8 mouse cellular contexts compared by ENCODE assay signal in genomic region chr4:43477857-43478533, GRCm38 (mm10). TPM values are rescaled to one million over a fixed set of nuclear protein-coding genes. Genes with fewer than 3 reads are reported as not detected.
DNase-seq lines count a peak whose midpoint lies in the region; ATAC-seq lines count a peak whose summit lies in the region.

No protein-coding gene starts in this region.

- peak overlapping the region; percentile 63 for H3K4me2 ChIP-seq in hindbrain, embryonic 16.5 days (ENCODE audit: low read length)

- no peaks in the 10 kb centered on the region for H3K36me3 ChIP-seq in hindbrain, embryonic 16.5 days (ENCODE audit: control insufficient read depth, insufficient read depth, low read length)

- peak overlapping the region; percentile 41 for H3K4me3 ChIP-seq in hindbrain, embryonic 16.5 days (ENCODE audit: low read length)

- H3K4me1 ChIP-seq in hindbrain, embryonic 16.5 days (ENCODE audit: control insufficient read depth, insufficient read depth, low read depth, low read length) = peaks cover 3% of the 10 kb centered on the region

- no peaks in the 10 kb centered on the region for H3K27me3 ChIP-seq in hindbrain, embryonic 16.5 days (replicated peaks; ENCODE audit: control insufficient read depth, insufficient read depth, low read length)

- H3K27ac ChIP-seq in hindbrain, embryonic 16.5 days (ENCODE audit: low read depth, low read length) = no peak overlapping the region

- DNase-seq in ZHBTc4 (ENCODE audit: low read depth, low spot score) = peak; percentile 96
- DNase-seq in cerebellum, postnatal 4 days (ENCODE audit: low spot score in 2 of 2) = peak; percentile 59 to 72
- DNase-seq in gastrocnemius, adult 18-20 months (ENCODE audit: low spot score) = peak; percentile 93
- DNase-seq in left cerebral cortex, adult 18-20 months (ENCODE audit: low spot score in 2 of 2) = peak; percentile 85 to 88
- DNase-seq in lung, postnatal 4 days = peak; percentile 91 to 92
- peak; percentile 78 for DNase-seq in retina, postnatal 7 days (ENCODE audit: low read depth, low spot score)
- peak; percentile 60 for DNase-seq in urinary bladder, adult 2 months (ENCODE audit: low spot score)

- peak; percentile 97 for ATAC-seq in hindbrain, embryonic 16.5 days

- H3K9ac ChIP-seq in hindbrain, embryonic 16.5 days (ENCODE audit: low read depth, low read length) = peak overlapping the region; percentile 59

- WGBS in hindbrain, embryonic 16.5 days = 19% methylated on average over 11 of the region's 11 CpGs

- H3K9me3 ChIP-seq in hindbrain, embryonic 16.5 days (ENCODE audit: control insufficient read depth, low read length) = no peaks in the 10 kb centered on the region

RNA-seq across cellular contexts. Expression of gene Sit1, which starts 5.5 kb away (rescaled TPM):
- not detected for total RNA-seq in gastrocnemius, adult 18-20 months (2021)
- polyA plus RNA-seq in hindbrain, embryonic 16.5 days (2015; fragmentation: Nextera tagmentation; extraction: Ambion mirVana) = not detected in 2 replicates
- not detected for total RNA-seq in left cerebral cortex, adult 18-20 months (2021)
- polyA plus RNA-seq in urinary bladder, adult 2 months (2012; rRNA removed) = 0.22 and 0.41 TPM in 2 replicates

RNA-seq across cellular contexts. Expression of gene Ccdc107, which starts 14.7 kb away (rescaled TPM):
- 10 to 100 TPM; 21.9 to 26.8 TPM for total RNA-seq in gastrocnemius, adult 18-20 months (2021)
- 83.6 and 99.8 TPM in 2 replicates for polyA plus RNA-seq in hindbrain, embryonic 16.5 days (2015; fragmentation: Nextera tagmentation; extraction: Ambion mirVana)
- total RNA-seq in left cerebral cortex, adult 18-20 months (2021) = 10 to 100 TPM; 29.9 to 30.0 TPM
- polyA plus RNA-seq in urinary bladder, adult 2 months (2012; rRNA removed) = 272 and 290 TPM in 2 replicates

RNA-seq across cellular contexts. Expression of gene Arhgef39, which starts 21.5 kb away (rescaled TPM):
- not detected for total RNA-seq in gastrocnemius, adult 18-20 months (2021)
- 8.2 and 10.7 TPM in 2 replicates for polyA plus RNA-seq in hindbrain, embryonic 16.5 days (2015; fragmentation: Nextera tagmentation; extraction: Ambion mirVana)
- total RNA-seq in left cerebral cortex, adult 18-20 months (2021) = 1 to 10 TPM in 1 of 2 experiments, under 1 TPM in 1; 0.21 to 1.8 TPM
- 14.7 and 26.0 TPM in 2 replicates for polyA plus RNA-seq in urinary bladder, adult 2 months (2012; rRNA removed)

RNA-seq across cellular contexts. Expression of gene Cd72, which starts 23.6 kb away (rescaled TPM):
- total RNA-seq in gastrocnemius, adult 18-20 months (2021) = under 1 TPM in 1 of 2 experiments, not detected in 1; 0.21 TPM
- 5.1 and 5.3 TPM in 2 replicates for polyA plus RNA-seq in hindbrain, embryonic 16.5 days (2015; fragmentation: Nextera tagmentation; extraction: Ambion mirVana)
- 1 to 10 TPM in 1 of 2 experiments, under 1 TPM in 1; 0.84 to 1.3 TPM for total RNA-seq in left cerebral cortex, adult 18-20 months (2021)
- 2.4 and 4.6 TPM in 2 replicates for polyA plus RNA-seq in urinary bladder, adult 2 months (2012; rRNA removed)

RNA-seq across cellular contexts. Expression of gene Car9, which starts 28.8 kb away (rescaled TPM):
- total RNA-seq in gastrocnemius, adult 18-20 months (2021) = 1 to 10 TPM; 1.4 to 2.6 TPM
- 0.23 and 0.47 TPM in 2 replicates for polyA plus RNA-seq in hindbrain, embryonic 16.5 days (2015; fragmentation: Nextera tagmentation; extraction: Ambion mirVana)
- 1 to 10 TPM in 1 of 2 experiments, under 1 TPM in 1; 0.42 to 1.8 TPM for total RNA-seq in left cerebral cortex, adult 18-20 months (2021)
- 1.3 and 1.9 TPM in 2 replicates for polyA plus RNA-seq in urinary bladder, adult 2 months (2012; rRNA removed)
